Mouse (Mus musculus) myocyte (in vitro differentiated cells): ENCODE results near the gene Ubtf. TPM values are rescaled to one million over a fixed set of nuclear protein-coding genes. Genes with fewer than 3 reads are reported as not detected.

Experiments used
- H3K27me3 ChIP-seq: one replicate; pipeline ENCODE4 v1.6.1; 2011; ENCODE audit not compliant: control insufficient read depth, insufficient read depth, insufficient read length
- H3K36me3 ChIP-seq: one replicate; pipeline ENCODE4 v1.6.1; 2011; ENCODE audit not compliant: control insufficient read depth, insufficient read depth
- H3K4me2 ChIP-seq: one replicate; pipeline ENCODE4 v1.6.1; 2011; ENCODE audit warnings: low read depth, control low read depth
- H3K4me3 ChIP-seq: one replicate; pipeline ENCODE4 v1.5.1; 2011; ENCODE audit warnings: mild to moderate bottlenecking, control low read depth, moderate library complexity
- H3K79me2 ChIP-seq: one replicate; pipeline ENCODE4 v1.6.1; 2011; ENCODE audit not compliant: control insufficient read depth, insufficient read depth
- H3ac ChIP-seq: one replicate; pipeline ENCODE4 v1.6.1; 2011; ENCODE audit not compliant: control insufficient read depth, insufficient read length
- CEBPB ChIP-seq: IDR thresholded peaks from 2 replicates; pipeline ENCODE4 v1.6.1; 2011; ENCODE audit warnings: mild to moderate bottlenecking, moderate library complexity; ENCODE audit not compliant: poor library complexity, insufficient read depth, severe bottlenecking
- E2F4 ChIP-seq: IDR thresholded peaks from one replicate; pipeline ENCODE4 v1.6.1; 2011; ENCODE audit warnings: mild to moderate bottlenecking, control low read depth, moderate library complexity; ENCODE audit not compliant: insufficient read depth
- MAX ChIP-seq: IDR thresholded peaks from one replicate; pipeline ENCODE4 v1.6.1; 2011; ENCODE audit warnings: low read depth, mild to moderate bottlenecking, control low read depth
- MYOD1 ChIP-seq, 3 experiments: IDR thresholded peaks; one replicate each; pipeline ENCODE4 v1.6.1; 2011; ENCODE audit warnings: control low read depth in 2 of 3, low read depth in 2 of 3, mild to moderate bottlenecking in 2 of 3, moderate library complexity in 1 of 3; ENCODE audit not compliant: insufficient read length in 2 of 3, control insufficient read depth in 1 of 3
- MYOG ChIP-seq, 3 experiments: IDR thresholded peaks; one replicate each; pipeline ENCODE4 v1.6.1; 2011; ENCODE audit warnings: control low read depth in 2 of 3, low read depth in 2 of 3, mild to moderate bottlenecking in 2 of 3; ENCODE audit not compliant: insufficient read length in 2 of 3, control insufficient read depth in 1 of 3, insufficient read depth in 1 of 3
- POLR2A ChIP-seq: IDR thresholded peaks from one replicate; pipeline ENCODE4 v1.6.1; 2011; ENCODE audit warnings: low read depth, mild to moderate bottlenecking, control low read depth, moderate library complexity; ENCODE audit not compliant: insufficient read length
- POLR2AphosphoS2 ChIP-seq: IDR thresholded peaks from one replicate; pipeline ENCODE4 v1.6.1; 2011; ENCODE audit warnings: low read depth, control low read depth; ENCODE audit not compliant: insufficient read length
- REST ChIP-seq: IDR thresholded peaks from one replicate; pipeline ENCODE4 v1.6.1; 2011; ENCODE audit warnings: mild to moderate bottlenecking, control low read depth, moderate library complexity; ENCODE audit not compliant: insufficient read depth, insufficient read length
- SRF ChIP-seq: IDR thresholded peaks from one replicate; pipeline ENCODE4 v1.6.1; 2011; ENCODE audit warnings: low read depth; ENCODE audit not compliant: control insufficient read depth, insufficient read length
- TCF12 ChIP-seq: IDR thresholded peaks from one replicate; pipeline ENCODE4 v1.6.1; 2011; ENCODE audit warnings: mild to moderate bottlenecking, control low read depth; ENCODE audit not compliant: poor library complexity, insufficient read depth, severe bottlenecking
- TCF3 ChIP-seq: IDR thresholded peaks from one replicate; pipeline ENCODE4 v1.6.1; 2011; ENCODE audit warnings: low read depth, control low read depth; ENCODE audit not compliant: insufficient read length
- USF1 ChIP-seq: IDR thresholded peaks from one replicate; pipeline ENCODE4 v1.6.1; 2011; ENCODE audit warnings: low read depth, mild to moderate bottlenecking, control low read depth, moderate library complexity
- polyA plus RNA-seq: library from polyadenylated mRNA; unstranded; fragments of >200 nt; fragmentation: generic; extraction: Trizol; gene quantifications from one replicate; pipeline ENCODE4 v1.2.1, GENCODE M21; 2012; ENCODE audit warnings: missing spikeins

The Ubtf gene
- polyA plus RNA-seq, 1 experiment = 58.6 TPM

GRCm38 (mm10) chr11:102352378-102352777 lies 32.8 kb upstream of the Ubtf start:
- Histone ChIP-seq H3K4me2 (no peak overlapping the region), H3K79me2 (no peaks in the 10 kb centered on the region), H3K4me3 (no peak overlapping the region), H3ac (no peak overlapping the region), H3K36me3 (no peaks in the 10 kb centered on the region), H3K27me3 (peaks cover 87% of the 10 kb centered on the region)
- no peak for TF ChIP-seq REST
- no peak for TF ChIP-seq MYOD1 (IDR thresholded peaks at IDR 0.05; ENCODE audit: control insufficient read depth in 1 of 3, insufficient read length in 2 of 3, low read depth in 2 of 3)
- no peak for TF ChIP-seq E2F4
- no peak for TF ChIP-seq CEBPB
- TF ChIP-seq MYOG (IDR thresholded peaks at IDR 0.05; ENCODE audit: control insufficient read depth in 1 of 3, insufficient read depth in 1 of 3, insufficient read length in 2 of 3, low read depth in 2 of 3) = no peak
- no peak for TF ChIP-seq TCF3
- TF ChIP-seq POLR2AphosphoS2 = no peak
- TF ChIP-seq USF1 = no peak
- TF ChIP-seq POLR2A = no peak

GRCm38 (mm10) chr11:102350981-102351523 lies 31.5 kb upstream of the Ubtf start:
- Histone ChIP-seq H3K36me3 (no peaks in the 10 kb centered on the region), H3ac (no peak overlapping the region), H3K4me2 (no peak overlapping the region), H3K27me3 (peaks cover 78% of the 10 kb centered on the region), H3K79me2 (no peaks in the 10 kb centered on the region), H3K4me3 (no peak overlapping the region)
- TF ChIP-seq CEBPB = no peak
- TF ChIP-seq USF1 = no peak
- TF ChIP-seq MYOG (IDR thresholded peaks at IDR 0.05; ENCODE audit: control insufficient read depth in 1 of 3, insufficient read depth in 1 of 3, insufficient read length in 2 of 3, low read depth in 2 of 3) = no peak

GRCm38 (mm10) chr11:102350416-102350815 lies 30.9 kb upstream of the Ubtf start:
- Histone ChIP-seq H3K79me2 (no peaks in the 10 kb centered on the region), H3ac (no peak overlapping the region), H3K4me2 (no peak overlapping the region), H3K36me3 (no peaks in the 10 kb centered on the region), H3K4me3 (no peak overlapping the region), H3K27me3 (peaks cover 74% of the 10 kb centered on the region)
- TF ChIP-seq MAX (no peak), SRF (no peak), POLR2AphosphoS2 (no peak), MYOG (IDR thresholded peaks at IDR 0.05; ENCODE audit: control insufficient read depth in 1 of 3, insufficient read depth in 1 of 3, insufficient read length in 2 of 3, low read depth in 2 of 3) (no peak), REST (no peak), E2F4 (no peak), TCF12 (no peak), USF1 (no peak), CEBPB (no peak), MYOD1 (IDR thresholded peaks at IDR 0.05; ENCODE audit: control insufficient read depth in 1 of 3, insufficient read length in 2 of 3, low read depth in 2 of 3) (no peak)

GRCm38 (mm10) chr11:102349189-102349954 lies 29.8 kb upstream of the Ubtf start:
- H3ac ChIP-seq = no peak overlapping the region
- H3K36me3 ChIP-seq = no peaks in the 10 kb centered on the region
- H3K27me3 ChIP-seq = peaks cover 81% of the 10 kb centered on the region
- H3K4me2 ChIP-seq = no peak overlapping the region
- no peaks in the 10 kb centered on the region for H3K79me2 ChIP-seq
- H3K4me3 ChIP-seq = no peak overlapping the region
- TF ChIP-seq POLR2AphosphoS2 = no peak
- TF ChIP-seq CEBPB = no peak
- TF ChIP-seq POLR2A = no peak
- TF ChIP-seq E2F4 = no peak
- no peak for TF ChIP-seq SRF
- no peak for TF ChIP-seq TCF3
- TF ChIP-seq USF1 = no peak
- no peak for TF ChIP-seq MYOD1 (IDR thresholded peaks at IDR 0.05; ENCODE audit: control insufficient read depth in 1 of 3, insufficient read length in 2 of 3, low read depth in 2 of 3)
- TF ChIP-seq TCF12 = no peak
- TF ChIP-seq MAX = no peak
- TF ChIP-seq MYOG (IDR thresholded peaks at IDR 0.05; ENCODE audit: control insufficient read depth in 1 of 3, insufficient read depth in 1 of 3, insufficient read length in 2 of 3, low read depth in 2 of 3) = no peak
- no peak for TF ChIP-seq REST

- Histone ChIP-seq H3K27me3 (peaks cover 81% of the 10 kb centered on the region), H3K79me2 (no peaks in the 10 kb centered on the region), H3ac (no peak overlapping the region), H3K4me2 (no peak overlapping the region), H3K4me3 (no peak overlapping the region), H3K36me3 (no peaks in the 10 kb centered on the region)
- TF ChIP-seq REST (no peak), MYOG (IDR thresholded peaks at IDR 0.05; ENCODE audit: control insufficient read depth in 1 of 3, insufficient read depth in 1 of 3, insufficient read length in 2 of 3, low read depth in 2 of 3) (no peak), TCF12 (no peak), MYOD1 (IDR thresholded peaks at IDR 0.05; ENCODE audit: control insufficient read depth in 1 of 3, insufficient read length in 2 of 3, low read depth in 2 of 3) (no peak), E2F4 (no peak), USF1 (no peak), POLR2AphosphoS2 (no peak), POLR2A (no peak), CEBPB (no peak)
Observed at GRCm38 (mm10) chr11:102348771-102349170, 29.2 kb upstream of the Ubtf start.
